Mouse (Mus musculus) heart, adult 11 months (tissue): Measurements from ENCODE around the gene Rnf128.
"Not testable (repeated sequence)": the region's sequence is repeated elsewhere in the genome, so short reads cannot be mapped to it uniquely, and the experiment has no call there.

ENCODE experiments used
- DNase-seq: peaks from one replicate; pipeline ENCODE4 v3.0.0; 2022

Gene Rnf128

GRCm38 (mm10) chrX:139562925-139563461, at the start of gene Rnf128:
Gene Rnf128 (plus strand): TSS chrX:139563316.
- DNase-seq = no peak

GRCm38 (mm10) chrX:139516156-139516555, 47.0 kb upstream of the Rnf128 start:
- no peak for DNase-seq

GRCm38 (mm10) chrX:139519251-139519650, 43.9 kb upstream of the Rnf128 start:
- DNase-seq = no peak

- DNase-seq = no peak
Measured at GRCm38 (mm10) chrX:139524303-139525091, 38.6 kb upstream of the Rnf128 start.

GRCm38 (mm10) chrX:139525724-139526123, 37.4 kb upstream of the Rnf128 start:
- no peak for DNase-seq

GRCm38 (mm10) chrX:139526984-139527383, 36.1 kb upstream of the Rnf128 start:
- no peak for DNase-seq

- DNase-seq = no peak
Measured at GRCm38 (mm10) chrX:139529678-139530077, 33.4 kb upstream of the Rnf128 start.

- DNase-seq = no peak
Measured at GRCm38 (mm10) chrX:139532293-139532692, 30.8 kb upstream of the Rnf128 start.

GRCm38 (mm10) chrX:139537641-139538397, 25.3 kb upstream of the Rnf128 start:
- DNase-seq = no peak

GRCm38 (mm10) chrX:139543726-139544125, 19.4 kb upstream of the Rnf128 start:
- no peak for DNase-seq

- DNase-seq = no peak
Measured at GRCm38 (mm10) chrX:139550456-139550855, 12.7 kb upstream of the Rnf128 start.

GRCm38 (mm10) chrX:139552090-139552489, 11.0 kb upstream of the Rnf128 start:
- no peak for DNase-seq

- no peak for DNase-seq
Measured at GRCm38 (mm10) chrX:139562255-139562924, 726 bp upstream of the Rnf128 start.

GRCm38 (mm10) chrX:139570054-139570453, 6.9 kb downstream of the Rnf128 start:
- DNase-seq = no peak

GRCm38 (mm10) chrX:139578649-139579278, 15.6 kb downstream of the Rnf128 start:
- DNase-seq = no peak

- peak; percentile 87 for DNase-seq
Measured at GRCm38 (mm10) chrX:139583616-139584015, 20.5 kb downstream of the Rnf128 start.

GRCm38 (mm10) chrX:139586676-139587075, 23.6 kb downstream of the Rnf128 start:
- not testable (repeated sequence) for DNase-seq

- DNase-seq = no peak
Measured at GRCm38 (mm10) chrX:139596404-139596803, 33.3 kb downstream of the Rnf128 start.

GRCm38 (mm10) chrX:139610033-139610764, 47.1 kb downstream of the Rnf128 start:
- DNase-seq = peak; percentile 98

- DNase-seq = peak; percentile 74
Measured at GRCm38 (mm10) chrX:139610765-139611300, 47.7 kb downstream of the Rnf128 start.

GRCm38 (mm10) chrX:139614761-139615160, 51.6 kb downstream of the Rnf128 start:
- no peak for DNase-seq

GRCm38 (mm10) chrX:139622071-139622470, 59.0 kb downstream of the Rnf128 start:
- DNase-seq = no peak
